Mouse (Mus musculus) spleen, adult 2 months (tissue): ENCODE results near the gene Stx4a.

ENCODE experiments used
- CTCF ChIP-seq: fragments of 200-500 bp; IDR thresholded peaks from 2 replicates; pipeline ENCODE4 v1.5.1; 2011; ENCODE audit warnings: mild to moderate bottlenecking, inconsistent platforms; ENCODE audit not compliant: insufficient read depth, insufficient read length, insufficient replicate concordance; ENCODE audit errors: extremely low read depth
- POLR2A ChIP-seq: fragments of 200-500 bp; IDR thresholded peaks from 2 replicates; pipeline ENCODE4 v1.6.1; 2011; ENCODE audit warnings: low read depth, low read length, inconsistent platforms

DNA sequence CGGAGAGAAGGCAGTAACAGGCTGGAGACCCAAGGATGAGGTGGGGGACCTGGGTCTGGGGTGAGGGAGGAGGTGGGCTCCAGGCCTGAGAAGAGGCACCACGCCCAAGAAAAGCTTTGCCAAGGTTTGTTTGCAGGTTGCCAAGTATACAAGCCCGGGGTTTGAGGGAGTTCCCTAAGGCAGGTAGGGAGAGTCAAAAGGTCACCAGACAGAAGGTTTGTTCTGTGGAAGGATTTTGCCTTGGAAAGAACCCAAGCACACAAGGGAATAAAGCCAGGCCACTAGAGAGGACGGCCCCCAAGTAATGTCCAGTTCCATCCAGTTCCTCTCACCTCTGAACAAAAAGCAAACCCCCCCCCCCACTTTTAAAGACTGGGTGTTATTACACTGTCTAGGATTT lies 12.9 kb upstream of the Stx4a start:
- TF ChIP-seq CTCF (no peak), POLR2A (no peak)
